Mouse (Mus musculus) ES-E14 (cell line): Measurements from ENCODE around the gene Tecpr1. TPM values are rescaled to one million over a fixed set of nuclear protein-coding genes. Genes with fewer than 3 reads are reported as not detected.

Experiments
- DNase-seq: peaks from one replicate; pipeline ENCODE4 v3.0.0-alpha.2; 2013; ENCODE audit warnings: low read depth, low spot score
- H3K27ac ChIP-seq: 2 replicates; pipeline ENCODE4 v1.5.1; 2012; ENCODE audit warnings: low read depth, mild to moderate bottlenecking, low read length, moderate library complexity, mixed read lengths; ENCODE audit not compliant: poor library complexity, insufficient read depth, severe bottlenecking
- H3K36me3 ChIP-seq: 2 replicates; pipeline ENCODE4 v1.6.1; 2012; ENCODE audit warnings: mild to moderate bottlenecking, low read length, moderate library complexity, mixed read lengths; ENCODE audit not compliant: control insufficient read depth, poor library complexity, insufficient read depth, severe bottlenecking
- H3K4me1 ChIP-seq, 2 experiments: fragments of 150-350 bp in 1 of 2; sonication (generic) in 1 of 2; 2 replicates each; pipeline ENCODE4 v1.6.1; 2012; ENCODE audit warnings: low read length in 2 of 2, mild to moderate bottlenecking in 1 of 2, mixed read lengths in 1 of 2; ENCODE audit not compliant: control insufficient read depth in 2 of 2, insufficient read depth in 2 of 2, poor library complexity in 1 of 2
- H3K4me3 ChIP-seq, 2 experiments: fragments of 150-350 bp in 1 of 2; sonication (generic) in 1 of 2; 2 replicates each; pipeline ENCODE4 v1.5.1; 2012; ENCODE audit warnings: low read length in 2 of 2, low read depth in 1 of 2, mild to moderate bottlenecking in 1 of 2, mixed read lengths in 1 of 2; ENCODE audit not compliant: insufficient read depth in 1 of 2, poor library complexity in 1 of 2, severe bottlenecking in 1 of 2
- H3K9ac ChIP-seq: 2 replicates; pipeline ENCODE4 v1.6.1; 2012; ENCODE audit warnings: low read depth, mild to moderate bottlenecking, low read length, mixed read lengths; ENCODE audit not compliant: poor library complexity, insufficient read depth, severe bottlenecking
- H3K9me3 ChIP-seq: fragments of 150-350 bp; sonication (generic); 2 replicates; pipeline ENCODE4 v1.6.1; 2012; ENCODE audit warnings: low read depth, mild to moderate bottlenecking, low read length; ENCODE audit not compliant: control insufficient read depth, insufficient read depth
- CHD2 ChIP-seq: IDR thresholded peaks from 2 replicates; pipeline ENCODE4 v1.6.1; 2014; ENCODE audit warnings: mild to moderate bottlenecking, low read depth, low read length, inconsistent platforms
- HCFC1 ChIP-seq: IDR thresholded peaks from 2 replicates; pipeline ENCODE4 v1.6.1; 2012; ENCODE audit warnings: low read length, inconsistent platforms, borderline replicate concordance; ENCODE audit not compliant: insufficient read depth
- MAFK ChIP-seq: IDR thresholded peaks from 2 replicates; pipeline ENCODE4 v1.6.1; 2014; ENCODE audit warnings: mild to moderate bottlenecking, low read depth, low read length, inconsistent platforms; ENCODE audit not compliant: insufficient read depth
- ZC3H11A ChIP-seq: IDR thresholded peaks from 2 replicates; pipeline ENCODE4 v1.6.1; 2012; ENCODE audit warnings: low read depth, mild to moderate bottlenecking, inconsistent platforms, low read length, borderline replicate concordance
- ZNF384 ChIP-seq: IDR thresholded peaks from 2 replicates; pipeline ENCODE4 v1.6.1; 2012; ENCODE audit warnings: low read depth, low read length, inconsistent platforms
- in situ Hi-C, 2 experiments: fragments of 600-800 bp; cut with MboI; formaldehyde crosslinking; loops; one replicate each; pipeline ENCODE4 v1.15.1; 2025; ENCODE audit warnings: low sequenced_read_pairs in 2 of 2, inconsistent platforms in 1 of 2; ENCODE audit not compliant: unreplicated experiment in 2 of 2
- total RNA-seq: library from RNA; depleted of rRNA; stranded (reverse); fragments of 300-350 nt; gene quantifications from 2 replicates; pipeline ENCODE4 v1.2.3, GENCODE M21; 2012

The Tecpr1 gene
- total RNA-seq, 1 experiment, result 18.3 TPM

DNA sequence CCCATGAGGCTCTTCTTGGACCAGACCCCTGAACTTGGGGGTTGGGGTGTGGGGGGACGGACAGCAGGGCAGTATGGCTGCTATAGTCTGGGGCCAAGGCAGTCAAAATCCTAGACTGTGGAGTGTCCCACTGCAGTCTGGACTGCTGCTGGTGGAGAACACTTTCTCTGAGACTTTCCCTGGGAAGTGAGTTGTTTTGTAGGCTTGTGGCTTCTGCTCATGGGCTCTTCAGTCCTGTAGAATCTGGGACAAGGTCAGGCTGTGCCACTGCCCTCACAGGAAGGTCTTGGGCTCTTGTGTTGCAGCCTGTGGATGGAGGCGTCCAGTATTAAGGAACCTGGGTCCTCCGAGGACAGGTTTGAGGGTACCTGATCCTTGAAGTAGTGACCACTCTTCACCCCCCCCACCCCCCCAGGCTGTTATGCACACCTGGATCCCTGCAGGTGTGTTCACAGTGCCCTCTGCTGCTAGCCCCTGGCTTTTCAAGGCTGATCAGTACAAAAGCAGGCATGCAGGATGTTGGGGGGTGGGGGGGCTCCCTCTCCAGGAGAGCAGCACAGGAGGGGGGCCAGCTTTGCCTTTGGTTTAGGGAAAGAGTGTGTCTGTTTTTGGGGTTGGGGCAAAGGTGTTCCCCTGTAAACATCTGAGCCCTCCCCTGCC lies 34.2 kb upstream of the Tecpr1 start:
- no peak overlapping the region for H3K4me3 ChIP-seq
- H3K27ac ChIP-seq, result no peak overlapping the region
- no peak for DNase-seq
- peaks cover 0 to 38% of the 10 kb centered on the region in 2 experiments; a peak in 2 of 4 replicates for H3K4me1 ChIP-seq
- in situ Hi-C loops, result no loop called here
- H3K9me3 ChIP-seq, result no peaks in the 10 kb centered on the region
- no peak overlapping the region for H3K9ac ChIP-seq
- peaks cover 29% of the 10 kb centered on the region for H3K36me3 ChIP-seq
- TF ChIP-seq CHD2, result no peak

GRCm38 (mm10) chr5:144256888-144257287 lies 33.5 kb upstream of the Tecpr1 start:
- H3K4me1 ChIP-seq, result peaks cover 0 to 35% of the 10 kb centered on the region in 2 experiments; a peak in 2 of 4 replicates
- no peak for DNase-seq
- in situ Hi-C loops, result no loop called here
- H3K9ac ChIP-seq, result no peak overlapping the region
- TF ChIP-seq MAFK (no peak), HCFC1 (no peak), ZNF384 (no peak), CHD2 (no peak)
- H3K27ac ChIP-seq, result no peak overlapping the region
- peaks cover 29% of the 10 kb centered on the region for H3K36me3 ChIP-seq
- H3K9me3 ChIP-seq, result no peaks in the 10 kb centered on the region
- H3K4me3 ChIP-seq, result peak overlapping the region; percentile 4 to 93; a peak in 1 of 4 replicates

DNA sequence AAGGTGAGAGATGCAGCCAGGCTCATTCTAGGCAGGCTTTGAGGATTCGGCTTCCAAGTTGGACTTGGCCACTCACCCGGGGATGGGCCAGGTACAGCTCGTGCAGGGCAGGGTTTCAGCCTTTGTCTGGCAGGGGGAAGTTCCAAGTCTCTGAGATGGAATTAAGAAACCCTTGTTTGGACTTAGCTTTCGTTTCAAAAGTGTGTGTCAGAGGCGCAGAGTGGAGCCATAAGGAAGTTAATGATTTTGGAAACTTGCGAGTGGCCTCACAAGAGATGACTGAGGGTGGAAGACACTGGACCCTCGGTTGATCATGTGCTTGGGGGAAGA lies 33.1 kb upstream of the Tecpr1 start:
- H3K4me1 ChIP-seq, result peaks cover 0 to 33% of the 10 kb centered on the region in 2 experiments; a peak in 2 of 4 replicates
- in situ Hi-C loops, result no loop called here
- no peak overlapping the region for H3K27ac ChIP-seq

GRCm38 (mm10) chr5:144255632-144256540 lies 32.5 kb upstream of the Tecpr1 start:
- DNase-seq, result no peak
- peak overlapping the region; percentile 93 to 99 for H3K4me3 ChIP-seq
- TF ChIP-seq ZC3H11A, result no peak
- peak overlapping the region; percentile 96 for H3K9ac ChIP-seq
- peaks cover 29% of the 10 kb centered on the region for H3K36me3 ChIP-seq
- peak overlapping the region; percentile 77 for H3K27ac ChIP-seq
- peaks cover 0 to 31% of the 10 kb centered on the region in 2 experiments; a peak in 2 of 4 replicates for H3K4me1 ChIP-seq
- no peaks in the 10 kb centered on the region for H3K9me3 ChIP-seq
- in situ Hi-C loops, result no loop called here

More for the DNA sequence above, 33.1 kb upstream of the Tecpr1 start:
- no peak for TF ChIP-seq ZNF384
- TF ChIP-seq ZC3H11A, result no peak
- TF ChIP-seq CHD2, result no peak
- TF ChIP-seq HCFC1, result no peak
- no peak for TF ChIP-seq MAFK
- DNase-seq, result no peak
- Histone ChIP-seq H3K9ac (no peak overlapping the region; the same call in 1 of the 2 replicates), H3K9me3 (no peaks in the 10 kb centered on the region), H3K4me3 (peak overlapping the region; percentile 93 to 99), H3K36me3 (peaks cover 29% of the 10 kb centered on the region)
